Mouse (Mus musculus): ENCODE data around the gene Ms4a4d. TPM values are rescaled to one million over a fixed set of nuclear protein-coding genes. Genes with fewer than 3 reads are reported as not detected.

The Ms4a4d gene
- polyA plus RNA-seq, 1 experiment from 2014 or later = 0.57 TPM

- 89% methylated on average over 3 of the region's 3 CpGs for WGBS
- DNase-seq (ENCODE audit: extremely low spot score, low spot score) = no peak
- no peaks in the 10 kb centered on the region for H3K27me3 ChIP-seq (ENCODE audit: poor library complexity, severe bottlenecking)
- H3K4me3 ChIP-seq = no peak overlapping the region
- no peaks in the 10 kb centered on the region for H3K9me3 ChIP-seq
- H3K4me1 ChIP-seq = no peaks in the 10 kb centered on the region
- no peaks in the 10 kb centered on the region for H3K36me3 ChIP-seq (replicated peaks)
- H3K27ac ChIP-seq = no peak overlapping the region
Measured at GRCm38 (mm10) chr19:11601349-11601748, 64.7 kb downstream of the Ms4a4d start.

GRCm38 (mm10) chr19:11602026-11602425 lies 65.4 kb downstream of the Ms4a4d start:
- H3K27ac ChIP-seq = no peak overlapping the region
- H3K4me1 ChIP-seq = no peaks in the 10 kb centered on the region
- no peak for DNase-seq (ENCODE audit: extremely low spot score, low spot score)
- H3K9me3 ChIP-seq = no peaks in the 10 kb centered on the region
- 82% methylated on average over 2 of the region's 2 CpGs for WGBS
- no peaks in the 10 kb centered on the region for H3K27me3 ChIP-seq (ENCODE audit: poor library complexity, severe bottlenecking)
- no peaks in the 10 kb centered on the region for H3K36me3 ChIP-seq (replicated peaks)
- H3K4me3 ChIP-seq = no peak overlapping the region

GRCm38 (mm10) chr19:11604603-11605002 lies 68.0 kb downstream of the Ms4a4d start, which contains the start of gene Ms4a6d:
Gene Ms4a6d (minus strand): TSS chr19:11604849.
- no peak within 1 kb of the TSS for H3K4me3 ChIP-seq
- WGBS = 98% methylated on average over 2 of the region's 2 CpGs
- H3K36me3 ChIP-seq (replicated peaks) = no peaks in the 10 kb centered on the region
- DNase-seq (ENCODE audit: extremely low spot score, low spot score) = no peak
- H3K9me3 ChIP-seq = no peaks in the 10 kb centered on the region
- H3K27ac ChIP-seq = no peak within 1 kb of the TSS
- H3K4me1 ChIP-seq = no peaks in the 10 kb centered on the region
- no peaks in the 10 kb centered on the region for H3K27me3 ChIP-seq (ENCODE audit: poor library complexity, severe bottlenecking)

Other genes starting within 250 kb of the Ms4a4d start
- gene Ms4a14, start 222.3 kb upstream of the Ms4a4d start, polyA plus RNA-seq (2016; fragmentation: Nextera tagmentation; extraction: Ambion mirVana) = not detected in 2 replicates
- not detected in 2 replicates for gene Ms4a7, start 200.7 kb upstream of the Ms4a4d start, polyA plus RNA-seq (2016; fragmentation: Nextera tagmentation; extraction: Ambion mirVana)
- 0.93 and 1.5 TPM in 2 replicates for gene Ms4a4a, start 161.3 kb upstream of the Ms4a4d start, polyA plus RNA-seq (2016; fragmentation: Nextera tagmentation; extraction: Ambion mirVana)
- gene Ms4a4c, start 132.0 kb upstream of the Ms4a4d start, polyA plus RNA-seq (2016; fragmentation: Nextera tagmentation; extraction: Ambion mirVana) = 0.17 TPM in 1 of 2 replicates, not detected in the other
- not detected in 2 replicates for gene Ms4a4b, start 93.2 kb upstream of the Ms4a4d start, polyA plus RNA-seq (2016; fragmentation: Nextera tagmentation; extraction: Ambion mirVana)
- 1.2 and 1.5 TPM in 2 replicates for gene Ms4a6c, start 67.4 kb upstream of the Ms4a4d start, polyA plus RNA-seq (2016; fragmentation: Nextera tagmentation; extraction: Ambion mirVana)
- gene Gm8369, start 50.9 kb upstream of the Ms4a4d start, polyA plus RNA-seq (2016; fragmentation: Nextera tagmentation; extraction: Ambion mirVana) = not detected in 2 replicates
- gene Ms4a6b, start 20.3 kb upstream of the Ms4a4d start, polyA plus RNA-seq (2016; fragmentation: Nextera tagmentation; extraction: Ambion mirVana) = 1.1 and 1.7 TPM in 2 replicates
- gene Ms4a6d, start 68.0 kb downstream of the Ms4a4d start, polyA plus RNA-seq (2016; fragmentation: Nextera tagmentation; extraction: Ambion mirVana) = 0.71 and 1.5 TPM in 2 replicates
- 0.17 TPM in 1 of 2 replicates, not detected in the other for gene Ms4a2, start 86.9 kb downstream of the Ms4a4d start, polyA plus RNA-seq (2016; fragmentation: Nextera tagmentation; extraction: Ambion mirVana)
- not detected in 2 replicates for gene Ms4a3, start 104.0 kb downstream of the Ms4a4d start, polyA plus RNA-seq (2016; fragmentation: Nextera tagmentation; extraction: Ambion mirVana)
- gene Oosp2, start 123.8 kb downstream of the Ms4a4d start, polyA plus RNA-seq (2016; fragmentation: Nextera tagmentation; extraction: Ambion mirVana) = not detected in 2 replicates
- not detected in 2 replicates for gene Oosp1, start 154.3 kb downstream of the Ms4a4d start, polyA plus RNA-seq (2016; fragmentation: Nextera tagmentation; extraction: Ambion mirVana)
- not detected in 2 replicates for gene Oosp3, start 160.3 kb downstream of the Ms4a4d start, polyA plus RNA-seq (2016; fragmentation: Nextera tagmentation; extraction: Ambion mirVana)
- gene Gif, start 210.8 kb downstream of the Ms4a4d start, polyA plus RNA-seq (2016; fragmentation: Nextera tagmentation; extraction: Ambion mirVana) = not detected in 2 replicates
- 65.1 and 66.1 TPM in 2 replicates for gene Mrpl16, start 233.6 kb downstream of the Ms4a4d start, polyA plus RNA-seq (2016; fragmentation: Nextera tagmentation; extraction: Ambion mirVana)

Data from forebrain, embryonic 10.5 days (tissue).